Mouse (Mus musculus): Measurements from ENCODE around the gene Cilp.

Gene Cilp

DNA sequence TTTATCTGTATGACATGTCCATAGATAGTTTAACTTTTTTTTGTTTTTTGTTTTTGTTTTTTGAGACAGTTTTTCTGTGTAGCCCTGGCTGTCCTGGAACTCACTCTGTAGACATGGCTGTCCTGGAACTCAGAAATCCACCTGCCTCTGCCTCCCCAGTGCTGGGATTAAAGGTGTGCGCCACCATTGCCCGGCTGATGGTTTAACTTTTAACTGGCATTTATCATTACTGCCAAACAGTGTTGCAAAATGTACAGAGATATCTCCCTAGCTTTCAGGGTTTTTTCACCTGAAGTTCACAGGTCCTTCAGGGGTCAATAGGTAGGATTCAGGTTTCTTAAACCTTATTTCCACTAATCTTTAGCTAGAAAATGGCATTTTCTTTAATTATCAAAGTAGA lies 32.1 kb downstream of the Cilp start:
- no peak for DNase-seq

DNA sequence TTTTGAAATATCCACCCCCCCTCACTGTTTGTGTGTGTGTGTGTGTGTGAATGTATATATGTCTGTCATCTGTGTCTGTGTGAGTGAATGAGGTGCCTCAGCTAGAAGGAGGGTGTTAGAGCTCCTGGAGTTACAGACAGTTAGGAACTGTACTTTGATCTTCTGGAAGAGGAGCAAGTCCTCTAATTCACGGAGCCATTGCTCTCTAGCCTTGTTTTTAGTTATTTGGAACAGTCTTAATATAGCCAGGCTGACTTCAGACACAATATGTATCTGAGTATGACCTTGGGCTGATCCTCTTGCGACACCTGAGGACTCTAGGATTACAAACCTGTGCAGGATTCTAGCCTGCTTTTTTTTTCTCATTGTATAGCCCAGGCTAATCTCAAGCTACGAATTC lies 33.8 kb downstream of the Cilp start:
- no peak for DNase-seq

DNA sequence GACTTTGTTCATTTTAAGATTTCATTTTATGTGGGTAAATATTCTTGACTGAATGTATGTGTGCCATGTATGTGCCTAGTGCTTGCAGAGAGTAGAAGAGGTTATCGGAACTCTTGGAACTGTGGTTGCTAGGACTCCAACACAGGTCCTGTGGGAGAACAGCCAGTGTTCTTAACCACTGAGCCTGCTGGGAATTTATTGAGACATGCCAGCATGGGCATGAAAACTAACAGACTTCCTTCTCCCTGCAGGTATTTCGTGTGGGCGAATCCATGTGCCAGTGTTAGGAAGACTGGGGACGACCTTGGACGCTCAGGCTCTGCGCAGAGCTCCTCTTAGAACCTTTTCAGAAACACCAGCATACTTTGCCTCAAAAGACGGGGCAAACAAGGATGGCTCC lies 34.7 kb downstream of the Cilp start:
- no peak for DNase-seq

DNA sequence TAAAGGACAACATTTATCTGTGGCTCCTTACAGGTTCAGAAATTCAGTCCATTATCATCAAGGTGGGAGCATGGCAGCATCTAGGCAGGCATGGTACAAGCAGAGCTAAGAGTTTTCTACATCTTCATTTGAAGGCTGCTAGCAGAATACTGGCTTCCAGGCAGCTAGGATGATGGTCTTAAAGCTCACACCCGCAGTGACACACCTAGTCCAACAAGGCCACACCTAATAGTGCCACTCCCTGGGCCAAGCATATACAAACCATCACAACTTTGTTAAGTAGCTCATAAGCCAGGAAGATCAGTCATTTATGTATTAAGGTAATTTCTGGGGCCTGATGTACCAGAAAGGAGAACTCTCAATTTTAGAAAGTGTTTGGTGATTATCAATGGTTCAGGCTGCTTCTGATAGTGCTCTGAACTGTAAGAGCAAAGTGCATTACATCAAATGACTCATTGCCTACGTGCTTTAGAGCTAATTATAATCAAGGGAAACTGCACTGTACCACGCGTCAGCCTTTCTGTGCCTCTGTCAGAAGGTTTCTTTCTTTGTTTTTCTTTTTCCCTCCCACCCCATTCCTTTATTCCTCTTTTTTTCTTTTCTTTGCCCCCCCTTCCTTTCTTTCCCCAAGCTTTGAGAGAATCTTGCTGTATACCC lies 37.5 kb downstream of the Cilp start:
- DNase-seq: no peak

DNA sequence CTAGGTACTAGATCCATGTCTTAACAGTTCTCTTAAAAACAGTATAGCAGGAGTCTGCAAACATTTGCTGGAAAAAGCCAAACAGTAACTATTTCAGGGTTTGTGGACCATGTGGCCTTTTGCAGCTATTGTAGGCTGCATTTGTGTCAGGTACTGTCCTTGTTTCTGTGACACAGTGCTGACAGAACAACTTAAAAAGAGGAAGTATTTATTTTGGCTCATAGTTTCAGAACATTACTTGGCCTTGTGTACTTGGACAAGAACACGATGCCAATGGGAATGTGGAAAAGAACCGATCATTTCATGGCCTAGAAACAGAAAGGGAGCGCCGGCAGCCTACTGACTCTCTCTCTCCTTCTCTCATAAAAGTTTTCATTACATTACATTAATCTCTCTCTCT lies 38.6 kb downstream of the Cilp start:
- no peak for DNase-seq

DNA sequence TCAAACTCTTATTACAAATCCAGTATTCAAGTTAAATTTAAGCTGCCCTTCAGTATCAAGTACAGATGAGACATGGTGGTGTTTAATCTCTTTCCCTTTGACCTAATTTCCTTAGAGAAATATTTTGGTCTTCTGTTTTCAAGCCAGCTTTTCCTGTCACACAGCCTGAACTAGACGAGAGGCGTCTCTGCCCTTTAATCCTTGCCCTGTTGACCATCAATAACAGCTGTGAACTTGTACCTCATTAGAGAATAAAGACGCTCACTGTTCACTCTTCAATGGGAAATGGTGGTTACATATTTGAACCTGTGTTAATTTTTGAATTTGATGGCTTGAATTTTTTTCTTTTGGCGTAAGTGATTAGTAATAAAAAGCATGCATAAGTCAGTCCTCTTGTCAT lies 39.3 kb downstream of the Cilp start:
- DNase-seq: no peak

DNA sequence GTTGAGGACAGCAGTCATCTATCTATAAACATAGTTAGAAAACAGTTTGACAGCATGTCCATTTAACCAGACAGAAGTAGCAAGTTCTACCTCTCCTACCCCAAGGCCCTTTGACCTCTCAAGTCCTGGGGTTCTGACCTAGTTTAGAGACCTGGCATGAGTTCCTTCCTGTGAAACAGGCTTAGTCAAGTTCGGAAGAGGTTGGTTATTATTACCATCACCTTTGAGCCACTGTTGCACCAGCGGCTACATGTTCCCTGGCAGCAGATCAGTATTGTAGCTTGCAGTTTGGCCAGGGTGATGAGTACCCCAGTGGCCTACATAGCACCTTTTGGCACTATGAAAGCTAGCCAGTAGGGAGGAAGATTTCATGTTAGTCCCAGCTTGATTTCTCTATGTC lies 41.7 kb downstream of the Cilp start:
- no peak for DNase-seq

DNA sequence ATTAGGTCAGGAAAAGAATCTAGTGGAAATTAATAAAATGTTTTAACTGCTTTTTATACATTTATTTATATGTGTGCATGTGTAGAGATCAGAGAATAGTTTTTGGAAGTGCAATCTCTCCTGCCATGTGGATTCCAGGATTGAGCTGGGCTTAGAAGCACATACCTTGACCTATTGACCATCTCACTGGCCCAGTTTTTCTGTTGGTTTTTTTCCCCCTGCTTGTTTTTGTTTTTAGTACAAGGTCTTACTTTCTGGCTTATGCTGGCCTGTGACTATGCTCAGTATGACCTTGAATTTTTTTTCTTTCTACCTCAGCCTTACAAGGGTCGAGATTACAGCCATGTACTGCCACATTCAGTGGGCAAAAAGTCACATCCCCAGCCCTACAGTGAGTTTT lies 43.0 kb downstream of the Cilp start:
- no peak for DNase-seq

DNA sequence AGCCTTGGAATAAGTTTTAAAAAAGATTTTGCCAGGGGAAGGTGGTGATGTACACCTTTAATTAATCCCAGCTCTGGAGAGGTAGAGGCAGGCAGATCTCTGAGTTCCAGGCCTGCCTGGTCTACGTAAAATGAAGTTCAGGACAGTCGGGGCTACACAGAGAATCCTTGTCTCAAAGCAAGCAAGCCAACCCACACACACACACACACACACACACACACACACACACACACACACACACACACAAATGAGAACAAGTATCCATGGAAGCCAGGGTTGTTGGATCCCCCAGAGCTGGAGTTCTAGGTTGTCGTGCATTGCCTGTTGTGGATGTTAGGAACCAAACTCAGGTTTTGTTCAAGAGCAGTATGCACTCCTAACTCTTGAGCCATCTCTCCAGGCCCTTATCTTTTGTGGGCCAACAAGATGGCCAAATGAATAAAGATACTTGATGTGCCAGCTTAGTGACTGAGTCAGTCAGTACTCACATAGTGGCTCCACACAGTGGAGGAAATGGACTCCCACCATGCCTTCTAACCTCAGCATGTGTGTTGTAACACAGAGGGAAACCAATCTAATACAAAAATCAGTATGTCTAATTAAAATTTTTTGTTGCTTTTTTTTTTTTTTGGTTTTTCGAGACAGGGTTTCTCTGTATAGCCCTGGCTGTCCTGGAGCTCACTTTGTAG lies 47.8 kb downstream of the Cilp start:
- no peak for DNase-seq

DNA sequence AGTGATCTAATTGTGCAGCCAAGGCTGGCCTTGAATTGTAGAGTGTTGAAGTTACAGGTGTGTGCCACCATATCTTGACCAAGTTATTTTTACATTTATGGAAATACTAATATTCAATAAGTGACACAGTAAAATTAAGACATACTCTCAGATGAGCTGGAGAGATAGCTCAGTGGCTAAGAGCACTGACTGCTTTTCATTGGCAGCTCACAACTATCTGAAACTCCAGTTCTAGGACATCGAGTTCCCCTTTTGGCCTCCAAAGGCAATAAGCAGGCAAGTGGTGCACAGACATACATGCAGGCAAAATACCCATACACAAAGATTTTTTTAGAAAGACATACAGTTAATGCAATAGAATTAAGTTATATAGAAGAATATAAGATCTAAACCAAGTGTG lies 48.9 kb downstream of the Cilp start:
- DNase-seq: no peak

DNA sequence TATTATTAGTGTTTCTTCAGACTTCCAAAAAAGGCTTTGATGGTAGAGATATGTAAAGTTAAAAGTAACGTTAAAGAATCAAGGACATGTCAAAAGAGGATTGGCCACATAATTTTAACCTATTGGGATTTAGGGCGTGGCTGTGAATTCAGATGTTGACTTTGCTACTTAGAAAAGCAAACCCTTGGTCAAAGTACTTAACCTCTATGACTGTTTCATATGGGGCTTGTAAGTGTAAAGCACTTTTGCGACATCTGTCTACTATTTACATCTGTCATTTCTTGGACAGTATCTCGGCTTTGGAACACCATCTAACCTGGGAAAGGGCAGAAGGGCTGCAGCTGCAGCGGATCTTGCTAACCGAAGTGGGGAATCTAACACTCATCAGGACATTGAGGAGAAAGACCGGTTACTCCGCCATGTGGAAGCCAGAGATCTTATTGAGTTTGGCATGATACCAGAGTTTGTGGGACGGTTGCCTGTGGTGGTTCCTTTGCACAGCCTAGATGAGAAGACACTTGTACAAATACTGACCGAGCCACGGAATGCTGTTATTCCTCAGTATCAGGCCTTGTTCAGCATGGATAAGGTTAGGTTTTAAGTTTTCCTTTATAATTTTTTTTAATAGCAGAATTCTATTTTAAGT lies 57.4 kb downstream of the Cilp start:
- DNase-seq: no peak

DNA sequence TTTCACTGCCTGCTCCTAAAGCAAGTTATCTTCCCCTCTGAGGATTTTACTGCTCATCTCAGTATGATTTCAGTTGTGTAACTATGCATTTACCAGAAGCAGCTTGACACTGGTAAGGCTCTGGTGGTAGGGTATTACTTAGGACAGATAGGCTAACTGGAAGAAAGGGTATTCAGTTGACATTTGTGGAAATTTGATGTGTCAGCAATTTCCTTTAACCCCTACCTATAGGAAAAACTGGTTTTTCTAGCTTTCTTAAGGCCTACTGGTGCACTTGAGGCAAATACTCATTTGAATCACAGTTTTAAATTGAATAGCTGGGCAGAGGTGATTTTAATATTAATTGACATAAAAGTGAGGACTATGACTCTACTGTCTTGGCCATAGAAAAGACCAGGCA lies 61.0 kb downstream of the Cilp start:
- no peak for DNase-seq

DNA sequence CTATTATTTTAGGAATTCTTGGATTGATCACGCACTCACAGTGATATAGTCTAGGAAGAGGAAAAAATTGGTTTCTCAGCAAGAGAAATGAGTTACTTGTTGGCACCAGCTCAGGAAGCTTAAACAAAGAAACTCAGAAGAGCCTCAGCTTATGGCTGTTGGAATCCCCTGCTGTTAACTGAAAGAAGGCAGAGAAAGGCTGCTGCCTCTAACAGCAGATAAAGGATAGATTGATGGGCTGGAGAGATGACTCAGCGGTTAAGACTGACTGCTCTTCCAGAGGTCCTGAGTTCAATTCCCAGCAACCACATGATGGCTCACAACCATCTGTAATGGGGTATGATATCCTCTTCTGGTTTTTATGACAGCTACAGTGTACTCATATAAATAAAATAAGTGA lies 62.4 kb downstream of the Cilp start:
- no peak for DNase-seq
